Comparison of ENCODE assay signal across 9 mouse cellular contexts in the genomic region with DNA sequence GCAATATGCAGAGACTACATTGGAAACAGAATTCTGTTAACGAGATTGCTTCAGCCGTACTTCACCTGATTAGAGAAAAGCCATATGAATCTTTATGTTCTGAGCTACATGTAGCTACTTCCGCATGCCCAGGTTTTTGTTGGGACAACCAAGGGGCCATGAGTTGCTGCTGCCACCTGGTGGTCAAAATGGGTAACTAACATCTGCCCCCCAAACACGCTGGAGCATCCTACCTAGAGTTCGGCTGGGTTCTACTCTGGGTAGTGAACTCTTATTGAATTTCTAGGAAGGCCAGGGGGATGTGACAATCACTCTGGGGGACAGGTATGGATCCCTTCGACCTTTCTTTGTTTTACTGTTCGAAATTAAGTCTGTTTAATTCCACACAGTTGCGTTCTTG. TPM values are rescaled to one million over a fixed set of nuclear protein-coding genes. Genes with fewer than 3 reads are reported as not detected.
A peak's percentile ranks its signal among the peaks of the same experiment; 100 is the strongest.
DNase-seq lines count a peak whose midpoint lies in the region; ATAC-seq and TF ChIP-seq lines count a peak whose summit lies in the region.
"Had no signal": no experiment of that assay in that cellular context is flagged by ENCODE, and none has a peak within 500 bp of the region (broad histone marks: within the 10 kb centered on the region; RNA-seq: fewer than 3 reads in every experiment).

No protein-coding gene starts in this region.

- H3K79me2 ChIP-seq in CH12.LX (replicated peaks; ENCODE audit: control insufficient read depth, extremely low read depth, insufficient read depth, poor library complexity, severe bottlenecking), result no peaks in the 10 kb centered on the region

- dilution Hi-C loops in CH12.LX (cut with MboI; ENCODE audit: extremely low pct_ligation_motif_present, extremely low pct_unique_long_range_greater_than_20kb, low sequenced_read_pairs), result no loop called here

- no peak overlapping the region for H3K4me3 ChIP-seq in CH12.LX (replicated peaks in 1 of 3; ENCODE audit: low read depth in 2 of 3, low read length in 2 of 3, poor library complexity in 1 of 3)
- no peak overlapping the region for H3K4me3 ChIP-seq in embryonic facial prominence, embryonic 11.5 days (ENCODE audit: low read depth, low read length)
- H3K4me3 ChIP-seq in liver, embryonic 13.5 days (replicated peaks), result no peak overlapping the region
- H3K4me3 ChIP-seq in thymus, adult 2 months (ENCODE audit: control insufficient read depth, insufficient read depth, low read length), result no peak overlapping the region
- H3K4me3 ChIP-seq: limb, embryonic 15.5 days had no signal

- TF ChIP-seq POLR2A in CH12.LX (IDR thresholded peaks at IDR 0.05; ENCODE audit: low read depth, low read length), result no peak
- TF ChIP-seq POLR2A in thymus, adult 2 months (IDR thresholded peaks at IDR 0.05; ENCODE audit: control insufficient read depth, extremely low read depth, insufficient read depth, low read length, poor library complexity), result no peak

- no peak for TF ChIP-seq EP300 in CH12.LX (IDR thresholded peaks at IDR 0.05; ENCODE audit: low read length)

- TF ChIP-seq RAD21 in CH12.LX (IDR thresholded peaks at IDR 0.05; ENCODE audit: low read depth, low read length), result peak; percentile 66

- 0 out of 4 replicates have a peak, but pooled peaks cover 0 to 3% of the 10 kb centered on the region in 2 experiments for H3K4me1 ChIP-seq in CH12.LX (ENCODE audit: control insufficient read depth in 1 of 2, insufficient read depth in 2 of 2)
- no peaks in the 10 kb centered on the region for H3K4me1 ChIP-seq in embryonic facial prominence, embryonic 11.5 days (ENCODE audit: control insufficient read depth, insufficient read depth, low read length)
- no peaks in the 10 kb centered on the region for H3K4me1 ChIP-seq in liver, embryonic 13.5 days (replicated peaks)
- H3K4me1 ChIP-seq in thymus, adult 2 months (replicated peaks; ENCODE audit: control insufficient read depth, insufficient read depth, low read length), result no peaks in the 10 kb centered on the region
- H3K4me1 ChIP-seq: limb, embryonic 15.5 days had no signal

- TF ChIP-seq CTCF in CH12.LX (conservative IDR thresholded peaks at IDR 0.05 in 1 of 2, IDR thresholded peaks at IDR 0.05 in 1 of 2; ENCODE audit: low read depth in 2 of 2, low read length in 2 of 2), result peak; percentile 66 to 86
- TF ChIP-seq CTCF in thymus, adult 2 months (IDR thresholded peaks at IDR 0.05; ENCODE audit: borderline replicate concordance, control insufficient read depth, extremely low read depth, insufficient read depth, low read length, poor library complexity), result peak; percentile 52; the same call in 1 of the 2 replicates

- no peak overlapping the region for H3K9ac ChIP-seq in CH12.LX (ENCODE audit: insufficient read depth, low read depth)
- no peak overlapping the region for H3K9ac ChIP-seq in embryonic facial prominence, embryonic 11.5 days (replicated peaks; ENCODE audit: low read length)
- H3K9ac ChIP-seq in liver, embryonic 13.5 days, result no peak overlapping the region
- H3K9ac ChIP-seq: limb, embryonic 15.5 days had no signal

- H3K4me2 ChIP-seq in CH12.LX (ENCODE audit: insufficient read depth, low read depth, poor library complexity, severe bottlenecking), result no peak overlapping the region
- H3K4me2 ChIP-seq in embryonic facial prominence, embryonic 11.5 days (ENCODE audit: low read depth, low read length), result no peak overlapping the region
- H3K4me2 ChIP-seq in liver, embryonic 13.5 days, result no peak overlapping the region
- H3K4me2 ChIP-seq: limb, embryonic 15.5 days had no signal

- no peak overlapping the region for H3K27ac ChIP-seq in CH12.LX (ENCODE audit: insufficient read depth, low read depth)
- no peak overlapping the region for H3K27ac ChIP-seq in embryonic facial prominence, embryonic 11.5 days (replicated peaks; ENCODE audit: low read depth, low read length)
- no peak overlapping the region for H3K27ac ChIP-seq in liver, embryonic 13.5 days
- no peak overlapping the region for H3K27ac ChIP-seq in thymus, adult 2 months (ENCODE audit: control insufficient read depth, insufficient read depth, low read length)
- H3K27ac ChIP-seq: limb, embryonic 15.5 days had no signal

- DNase-seq in CH12.LX (ENCODE audit: extremely low read depth), result peak; percentile 75
- DNase-seq in adrenal gland, postnatal 36 days, result peak; percentile 79 to 84
- DNase-seq in embryonic facial prominence, embryonic 11.5 days (ENCODE audit: low spot score), result peak; percentile 87
- peak; percentile 55 to 66 for DNase-seq in heart, adult 9 months (ENCODE audit: low spot score in 2 of 2)
- peak; percentile 87 for DNase-seq in kidney, postnatal 10 days
- DNase-seq in liver, embryonic 13.5 days, result peak; percentile 45
- peak; percentile 80 for DNase-seq in ovary, postnatal 14 days (ENCODE audit: low spot score)
- peak; percentile 61 for DNase-seq in thymus, adult 2 months

- in situ Hi-C loops in CH12.LX (cut with MboI; ENCODE audit: low pct_ligation_motif_present, low pct_unique_long_range_greater_than_20kb, low sequenced_read_pairs), result loop anchor here (25.0 kb wide), 1 partner anchor 154 kb away; no protein-coding TSS in a partner anchor

- H3K36me3 ChIP-seq in CH12.LX (replicated peaks in 1 of 2; ENCODE audit: control insufficient read depth in 1 of 2, insufficient read depth in 1 of 2, low read length in 1 of 2), result no peaks in the 10 kb centered on the region
- H3K36me3 ChIP-seq in embryonic facial prominence, embryonic 11.5 days (replicated peaks; ENCODE audit: control insufficient read depth, insufficient read depth, low read depth, low read length), result no peaks in the 10 kb centered on the region
- H3K36me3 ChIP-seq in liver, embryonic 13.5 days, result no peaks in the 10 kb centered on the region
- no peaks in the 10 kb centered on the region for H3K36me3 ChIP-seq in thymus, adult 2 months (ENCODE audit: control insufficient read depth, insufficient read depth, low read length)
- H3K36me3 ChIP-seq: limb, embryonic 15.5 days had no signal

- H3K27me3 ChIP-seq in CH12.LX (replicated peaks), result no peaks in the 10 kb centered on the region
- no peaks in the 10 kb centered on the region for H3K27me3 ChIP-seq in embryonic facial prominence, embryonic 11.5 days (ENCODE audit: control insufficient read depth, insufficient read depth, low read length)
- no peaks in the 10 kb centered on the region for H3K27me3 ChIP-seq in liver, embryonic 13.5 days
- H3K27me3 ChIP-seq in thymus, adult 2 months (ENCODE audit: control insufficient read depth, insufficient read depth, low read length), result no peaks in the 10 kb centered on the region
- H3K27me3 ChIP-seq: limb, embryonic 15.5 days had no signal

- 0 out of 2 replicates have a peak, but pooled peaks have one; percentile 18 for ATAC-seq in embryonic facial prominence, embryonic 11.5 days (replicated peaks; ENCODE audit: insufficient number of reproducible peaks, low FRiP score, low TSS enrichment, low read depth)
- ATAC-seq in liver, embryonic 13.5 days (ENCODE audit: low read depth), result no peak

- WGBS in embryonic facial prominence, embryonic 11.5 days, result 30% methylated on average over 8 of the region's 8 CpGs
- WGBS in liver, embryonic 13.5 days (ENCODE audit: insufficient replicate concordance), result 20% methylated on average over 8 of the region's 8 CpGs
- WGBS in thymus, adult 2 months, result 23% methylated on average over 8 of the region's 8 CpGs

- no peaks in the 10 kb centered on the region for H3K9me3 ChIP-seq in CH12.LX (replicated peaks; ENCODE audit: low read length)
- H3K9me3 ChIP-seq in embryonic facial prominence, embryonic 11.5 days (replicated peaks; ENCODE audit: control insufficient read depth, low read length), result no peaks in the 10 kb centered on the region
- H3K9me3 ChIP-seq in liver, embryonic 13.5 days (replicated peaks), result no peaks in the 10 kb centered on the region
- H3K9me3 ChIP-seq: limb, embryonic 15.5 days had no signal

TF ChIP-seq in CH12.LX, 34 proteins besides CTCF, POLR2A, EP300 and RAD21:
- TF ChIP-seq SMC3 (IDR thresholded peaks at IDR 0.05; ENCODE audit: low read depth, low read length), result peak; percentile 59
- TF ChIP-seq MAZ (IDR thresholded peaks at IDR 0.05; ENCODE audit: low read depth, low read length), result no peak
- TF ChIP-seq ELF1 (IDR thresholded peaks at IDR 0.05; ENCODE audit: low read depth, low read length), result peak; percentile 49; the same call in 1 of the 2 replicates

RNA-seq across cellular contexts. Expression of gene Wwc2, which starts 25.8 kb away (rescaled TPM):
- 0.04 TPM in 2 replicates for total RNA-seq in CH12.LX (2012; rRNA removed)
- 0.32 and 0.38 TPM in 2 replicates for total RNA-seq in CH12.LX (2014; rRNA removed)
- 0.80 and 1.1 TPM in 2 replicates for polyA plus RNA-seq in CH12.LX (2012; ENCODE audit: insufficient read length, low read depth)
- total RNA-seq in adrenal gland, postnatal 36 days (2021), result 10 to 100 TPM; 25.1 to 26.0 TPM
- polyA plus RNA-seq in embryonic facial prominence, embryonic 11.5 days (2014; fragmentation: Nextera tagmentation; extraction: Ambion mirVana), result 8.8 and 9.7 TPM in 2 replicates
- polyA plus RNA-seq in liver, embryonic 13.5 days (2015; fragmentation: Nextera tagmentation; extraction: Ambion mirVana), result 1.5 and 1.6 TPM in 2 replicates
- 1.8 and 2.0 TPM in 2 replicates for polyA plus RNA-seq in thymus, adult 2 months (2012; rRNA removed)
